Mouse (Mus musculus) cerebellum, adult 2 months (tissue): ENCODE measurements at regions not wholly inside any gene's neighbourhood (a gene's known extent, or its start where the extent isn't known, plus 50 kb on each side); places are given as distances from the start of the nearest gene placed in this dataset.

ENCODE experiments used
- CTCF ChIP-seq: fragments of 200-500 bp; IDR thresholded peaks from 2 replicates; pipeline ENCODE4 v1.5.1; 2011; ENCODE audit warnings: low read depth, mild to moderate bottlenecking, control low read depth, low read length, moderate library complexity, borderline replicate concordance; ENCODE audit not compliant: insufficient read depth
- POLR2A ChIP-seq: fragments of 200-500 bp; IDR thresholded peaks from 2 replicates; pipeline ENCODE4 v1.6.1; 2011; ENCODE audit warnings: low read length, control low read depth, borderline replicate concordance; ENCODE audit not compliant: insufficient read depth

DNA sequence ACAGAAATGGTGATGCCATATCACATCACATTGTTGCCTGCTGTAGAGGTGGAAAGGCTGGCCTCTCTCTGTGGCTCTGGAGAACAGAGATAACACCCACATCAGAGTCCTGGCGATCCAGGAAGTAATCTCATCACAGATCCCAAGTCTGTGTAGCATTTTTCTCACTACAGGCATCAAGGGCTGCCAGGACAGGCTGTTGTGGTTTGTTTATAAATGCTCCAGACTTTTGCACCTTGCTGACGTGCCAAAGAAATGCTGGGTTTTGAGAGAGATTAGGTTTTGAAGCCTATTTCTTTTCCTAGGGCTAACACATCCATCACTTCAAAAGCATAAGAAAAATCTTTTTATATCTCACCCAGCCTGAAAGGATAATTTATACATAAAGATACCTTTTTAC lies 76.3 kb downstream of the Drd1 start:
- no peak for TF ChIP-seq CTCF
- TF ChIP-seq POLR2A: no peak
